Mouse (Mus musculus) myocyte (in vitro differentiated cells): ENCODE measurements at regions not wholly inside any gene's neighbourhood (a gene's known extent, or its start where the extent isn't known, plus 50 kb on each side); places are given as distances from the start of the nearest gene placed in this dataset.

Experiments used
- H3K27me3 ChIP-seq: one replicate; pipeline ENCODE4 v1.6.1; 2011; ENCODE audit not compliant: control insufficient read depth, insufficient read depth, insufficient read length
- H3K36me3 ChIP-seq: one replicate; pipeline ENCODE4 v1.6.1; 2011; ENCODE audit not compliant: control insufficient read depth, insufficient read depth
- H3K4me2 ChIP-seq: one replicate; pipeline ENCODE4 v1.6.1; 2011; ENCODE audit warnings: low read depth, control low read depth
- H3K4me3 ChIP-seq: one replicate; pipeline ENCODE4 v1.5.1; 2011; ENCODE audit warnings: mild to moderate bottlenecking, control low read depth, moderate library complexity
- H3K79me2 ChIP-seq: one replicate; pipeline ENCODE4 v1.6.1; 2011; ENCODE audit not compliant: control insufficient read depth, insufficient read depth
- H3ac ChIP-seq: one replicate; pipeline ENCODE4 v1.6.1; 2011; ENCODE audit not compliant: control insufficient read depth, insufficient read length
- CEBPB ChIP-seq: IDR thresholded peaks from 2 replicates; pipeline ENCODE4 v1.6.1; 2011; ENCODE audit warnings: mild to moderate bottlenecking, moderate library complexity; ENCODE audit not compliant: poor library complexity, insufficient read depth, severe bottlenecking
- E2F4 ChIP-seq: IDR thresholded peaks from one replicate; pipeline ENCODE4 v1.6.1; 2011; ENCODE audit warnings: mild to moderate bottlenecking, control low read depth, moderate library complexity; ENCODE audit not compliant: insufficient read depth
- MAX ChIP-seq: IDR thresholded peaks from one replicate; pipeline ENCODE4 v1.6.1; 2011; ENCODE audit warnings: low read depth, mild to moderate bottlenecking, control low read depth
- MYOD1 ChIP-seq, 3 experiments: IDR thresholded peaks; one replicate each; pipeline ENCODE4 v1.6.1; 2011; ENCODE audit warnings: control low read depth in 2 of 3, low read depth in 2 of 3, mild to moderate bottlenecking in 2 of 3, moderate library complexity in 1 of 3; ENCODE audit not compliant: insufficient read length in 2 of 3, control insufficient read depth in 1 of 3
- MYOG ChIP-seq, 3 experiments: IDR thresholded peaks; one replicate each; pipeline ENCODE4 v1.6.1; 2011; ENCODE audit warnings: control low read depth in 2 of 3, low read depth in 2 of 3, mild to moderate bottlenecking in 2 of 3; ENCODE audit not compliant: insufficient read length in 2 of 3, control insufficient read depth in 1 of 3, insufficient read depth in 1 of 3
- POLR2A ChIP-seq: IDR thresholded peaks from one replicate; pipeline ENCODE4 v1.6.1; 2011; ENCODE audit warnings: low read depth, mild to moderate bottlenecking, control low read depth, moderate library complexity; ENCODE audit not compliant: insufficient read length
- POLR2AphosphoS2 ChIP-seq: IDR thresholded peaks from one replicate; pipeline ENCODE4 v1.6.1; 2011; ENCODE audit warnings: low read depth, control low read depth; ENCODE audit not compliant: insufficient read length
- REST ChIP-seq: IDR thresholded peaks from one replicate; pipeline ENCODE4 v1.6.1; 2011; ENCODE audit warnings: mild to moderate bottlenecking, control low read depth, moderate library complexity; ENCODE audit not compliant: insufficient read depth, insufficient read length
- SRF ChIP-seq: IDR thresholded peaks from one replicate; pipeline ENCODE4 v1.6.1; 2011; ENCODE audit warnings: low read depth; ENCODE audit not compliant: control insufficient read depth, insufficient read length
- TCF12 ChIP-seq: IDR thresholded peaks from one replicate; pipeline ENCODE4 v1.6.1; 2011; ENCODE audit warnings: mild to moderate bottlenecking, control low read depth; ENCODE audit not compliant: poor library complexity, insufficient read depth, severe bottlenecking
- TCF3 ChIP-seq: IDR thresholded peaks from one replicate; pipeline ENCODE4 v1.6.1; 2011; ENCODE audit warnings: low read depth, control low read depth; ENCODE audit not compliant: insufficient read length
- USF1 ChIP-seq: IDR thresholded peaks from one replicate; pipeline ENCODE4 v1.6.1; 2011; ENCODE audit warnings: low read depth, mild to moderate bottlenecking, control low read depth, moderate library complexity

DNA sequence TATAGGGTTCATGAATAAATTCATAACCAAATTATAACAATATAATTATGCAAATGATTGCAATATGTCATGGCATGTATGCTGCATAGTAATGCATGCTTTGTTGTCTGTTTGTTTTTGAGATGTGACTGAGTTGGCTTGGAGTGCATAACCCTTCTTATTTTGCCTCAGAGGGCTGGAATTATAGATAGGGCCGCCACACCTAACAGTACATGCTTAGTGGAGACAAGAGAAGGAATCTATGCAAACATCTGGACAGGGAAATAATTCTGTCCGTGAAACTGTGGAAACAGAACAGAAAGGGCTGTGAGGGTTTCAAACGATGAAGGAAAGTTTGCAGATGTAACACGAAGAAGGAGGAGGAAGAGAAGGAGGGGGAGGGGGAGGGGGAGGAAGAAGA, 266.0 kb upstream of the Pard3b start:
- H3K27me3 ChIP-seq, result no peaks in the 10 kb centered on the region
- no peaks in the 10 kb centered on the region for H3K79me2 ChIP-seq
- no peak overlapping the region for H3K4me3 ChIP-seq
- TF ChIP-seq TCF3, result no peak
- no peak for TF ChIP-seq SRF
- TF ChIP-seq CEBPB, result no peak
- no peak for TF ChIP-seq POLR2A
- TF ChIP-seq TCF12, result no peak
- no peak for TF ChIP-seq REST
- TF ChIP-seq POLR2AphosphoS2, result no peak
- TF ChIP-seq MYOG (IDR thresholded peaks at IDR 0.05; ENCODE audit: control insufficient read depth in 1 of 3, insufficient read depth in 1 of 3, insufficient read length in 2 of 3, low read depth in 2 of 3), result no peak
- no peak for TF ChIP-seq USF1
- TF ChIP-seq MAX, result no peak
- no peak for TF ChIP-seq E2F4
- no peak for TF ChIP-seq MYOD1 (IDR thresholded peaks at IDR 0.05; ENCODE audit: control insufficient read depth in 1 of 3, insufficient read length in 2 of 3, low read depth in 2 of 3)
- H3K4me2 ChIP-seq, result no peak overlapping the region
- no peaks in the 10 kb centered on the region for H3K36me3 ChIP-seq
- no peak overlapping the region for H3ac ChIP-seq

DNA sequence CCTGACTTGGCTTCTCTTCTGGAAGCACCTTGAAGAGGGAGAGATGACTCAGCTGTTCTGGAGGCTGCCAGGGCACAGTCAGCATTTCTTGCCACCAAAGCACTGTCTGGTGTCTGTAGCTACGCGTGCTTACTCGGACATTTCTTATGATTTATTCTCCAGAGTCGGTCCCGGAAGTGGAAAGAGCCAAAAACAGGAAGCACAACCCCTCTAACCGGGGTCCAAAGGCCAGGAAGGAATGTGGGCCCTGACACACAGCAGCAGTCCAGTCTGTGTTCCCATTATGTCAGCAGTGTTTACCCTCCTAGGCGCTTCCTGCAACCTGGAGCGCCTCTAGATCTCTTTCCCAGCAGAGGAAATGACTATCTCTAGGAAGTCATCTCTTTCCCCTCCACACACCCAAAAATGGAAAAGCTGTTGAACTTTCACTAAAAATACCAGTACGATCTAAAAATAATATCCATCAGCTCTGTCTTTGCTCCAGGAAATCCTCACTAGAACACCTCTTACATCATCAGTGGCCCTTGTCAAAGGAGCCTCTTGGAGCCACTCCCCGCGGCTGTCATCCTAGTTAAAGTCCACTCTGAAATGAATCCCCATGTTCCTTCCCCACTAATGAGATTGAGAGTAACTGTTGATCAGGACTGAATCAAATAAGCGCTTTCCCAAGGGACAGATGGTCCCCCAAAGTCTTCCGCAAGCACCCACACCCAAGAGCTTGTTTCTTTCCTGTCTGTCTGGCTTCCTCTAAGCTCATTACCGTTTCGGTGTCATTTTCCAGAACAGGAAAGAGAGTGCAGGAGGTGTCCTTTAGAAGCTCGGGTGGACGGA, 264.7 kb upstream of the Pard3b start:
- peaks cover 5% of the 10 kb centered on the region for H3K27me3 ChIP-seq
- no peak for TF ChIP-seq TCF3
- no peak for TF ChIP-seq REST
- no peak for TF ChIP-seq MYOD1 (IDR thresholded peaks at IDR 0.05; ENCODE audit: control insufficient read depth in 1 of 3, insufficient read length in 2 of 3, low read depth in 2 of 3)
- no peak for TF ChIP-seq MAX
- TF ChIP-seq POLR2AphosphoS2, result no peak
- no peak for TF ChIP-seq SRF
- TF ChIP-seq MYOG (IDR thresholded peaks at IDR 0.05; ENCODE audit: control insufficient read depth in 1 of 3, insufficient read depth in 1 of 3, insufficient read length in 2 of 3, low read depth in 2 of 3), result no peak
- TF ChIP-seq POLR2A, result no peak
- no peak for TF ChIP-seq TCF12
- no peak for TF ChIP-seq USF1
- no peak for TF ChIP-seq CEBPB
- no peak for TF ChIP-seq E2F4
- no peaks in the 10 kb centered on the region for H3K36me3 ChIP-seq
- no peak overlapping the region for H3K4me3 ChIP-seq
- no peak overlapping the region for H3K4me2 ChIP-seq
- H3K79me2 ChIP-seq, result no peaks in the 10 kb centered on the region
- no peak overlapping the region for H3ac ChIP-seq

DNA sequence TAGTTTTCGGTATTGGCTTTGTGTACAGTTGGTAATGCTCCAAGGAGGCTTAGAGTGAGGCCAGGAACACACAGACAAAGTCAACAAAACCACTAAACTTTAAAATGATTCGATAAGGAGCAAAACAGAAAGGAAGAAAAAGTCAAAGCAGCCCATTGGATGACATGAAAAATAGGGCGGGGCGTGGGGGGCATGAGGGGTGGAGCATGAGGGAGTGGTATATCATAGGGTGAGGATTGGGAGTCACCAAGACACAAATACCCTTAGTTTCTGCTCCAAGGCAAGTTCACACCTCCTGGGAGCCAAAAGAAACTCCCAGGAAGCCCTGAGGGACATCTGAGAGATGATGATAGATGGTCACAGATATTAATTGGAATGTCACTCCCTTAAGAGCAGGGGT, 262.2 kb upstream of the Pard3b start:
- H3ac ChIP-seq, result no peak overlapping the region
- H3K79me2 ChIP-seq, result no peaks in the 10 kb centered on the region
- H3K4me3 ChIP-seq, result no peak overlapping the region
- no peaks in the 10 kb centered on the region for H3K36me3 ChIP-seq
- H3K4me2 ChIP-seq, result peak overlapping the region; percentile 88
- no peak for TF ChIP-seq CEBPB
- no peak for TF ChIP-seq MYOD1 (IDR thresholded peaks at IDR 0.05; ENCODE audit: control insufficient read depth in 1 of 3, insufficient read length in 2 of 3, low read depth in 2 of 3)
- TF ChIP-seq TCF3, result no peak
- no peak for TF ChIP-seq REST
- no peak for TF ChIP-seq SRF
- TF ChIP-seq E2F4, result no peak
- TF ChIP-seq TCF12, result no peak
- TF ChIP-seq MAX, result no peak
- no peak for TF ChIP-seq POLR2AphosphoS2
- no peak for TF ChIP-seq USF1
- no peak for TF ChIP-seq MYOG (IDR thresholded peaks at IDR 0.05; ENCODE audit: control insufficient read depth in 1 of 3, insufficient read depth in 1 of 3, insufficient read length in 2 of 3, low read depth in 2 of 3)
- TF ChIP-seq POLR2A, result no peak
- peaks cover 15% of the 10 kb centered on the region for H3K27me3 ChIP-seq

DNA sequence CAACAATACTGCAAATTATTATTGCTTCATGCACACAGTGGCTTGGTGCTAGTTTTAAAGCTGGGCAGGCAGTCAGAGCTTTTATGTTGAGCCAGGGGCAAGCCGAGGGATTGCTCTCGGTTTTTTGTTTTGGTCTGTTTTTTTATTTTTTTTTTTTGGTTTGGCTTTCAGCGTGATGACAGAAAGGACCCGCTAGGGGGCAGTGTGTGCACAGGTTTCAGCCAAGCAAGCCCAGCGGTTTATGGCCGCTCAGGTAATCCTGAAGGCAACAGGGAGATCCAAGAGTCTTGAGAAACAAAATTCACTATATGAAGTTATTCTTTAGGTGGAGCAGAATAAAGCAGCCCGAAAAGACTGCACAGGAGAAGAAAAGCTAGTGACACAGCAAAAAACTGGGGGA, 261.6 kb upstream of the Pard3b start:
- peak overlapping the region; percentile 88 for H3K4me2 ChIP-seq
- H3K79me2 ChIP-seq, result no peaks in the 10 kb centered on the region
- H3K36me3 ChIP-seq, result no peaks in the 10 kb centered on the region
- H3ac ChIP-seq, result no peak overlapping the region
- TF ChIP-seq MAX (no peak), CEBPB (no peak), TCF12 (no peak), SRF (no peak), MYOD1 (IDR thresholded peaks at IDR 0.05; ENCODE audit: control insufficient read depth in 1 of 3, insufficient read length in 2 of 3, low read depth in 2 of 3) (no peak), TCF3 (no peak), E2F4 (no peak), POLR2A (no peak), USF1 (no peak), POLR2AphosphoS2 (no peak), MYOG (IDR thresholded peaks at IDR 0.05; ENCODE audit: control insufficient read depth in 1 of 3, insufficient read depth in 1 of 3, insufficient read length in 2 of 3, low read depth in 2 of 3) (no peak), REST (no peak)
- peaks cover 15% of the 10 kb centered on the region for H3K27me3 ChIP-seq
- no peak overlapping the region for H3K4me3 ChIP-seq
